Mouse (Mus musculus): ENCODE results near the gene Msh4. TPM values are rescaled to one million over a fixed set of nuclear protein-coding genes. Genes with fewer than 3 reads are reported as not detected.
"Not testable (repeated sequence)": the region's sequence is repeated elsewhere in the genome, so short reads cannot be mapped to it uniquely, and the experiment has no call there.

Msh4 gene
- total RNA-seq, 2 experiments from 2014 or later, result not detected

DNA sequence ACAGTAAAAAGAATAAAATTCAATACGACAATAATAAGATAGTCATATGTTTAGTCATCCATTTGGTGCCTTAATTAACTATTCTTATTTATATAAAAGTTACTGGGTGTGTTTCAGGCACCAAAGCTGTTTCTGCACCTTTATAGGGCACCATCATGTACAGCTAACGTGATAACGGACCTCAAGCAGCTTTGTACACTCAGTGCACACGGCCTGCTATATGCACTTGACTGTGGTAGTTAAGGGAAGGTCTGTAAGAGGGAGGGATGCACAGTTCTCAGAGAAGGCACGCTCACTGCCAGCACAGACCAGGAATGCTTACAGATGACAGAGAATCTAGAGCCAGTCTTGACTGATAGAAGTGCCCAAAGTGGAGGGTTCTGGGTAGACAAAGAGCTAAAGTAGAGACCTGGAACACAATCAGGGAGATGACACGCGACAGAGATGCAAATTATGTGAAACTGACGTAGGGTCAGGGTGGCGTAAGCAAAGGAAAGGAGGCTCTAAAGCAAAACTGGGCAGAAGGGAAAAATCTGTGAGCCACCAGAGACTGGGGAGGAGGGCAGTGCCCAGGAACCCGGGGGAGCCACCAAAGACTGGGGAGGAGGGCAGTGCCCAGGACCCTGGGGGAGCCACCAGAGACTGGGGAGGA is 47.5 kb downstream of the Msh4 start:
- no peak for ATAC-seq (replicated peaks; ENCODE audit: poor library complexity, severe bottlenecking)

DNA sequence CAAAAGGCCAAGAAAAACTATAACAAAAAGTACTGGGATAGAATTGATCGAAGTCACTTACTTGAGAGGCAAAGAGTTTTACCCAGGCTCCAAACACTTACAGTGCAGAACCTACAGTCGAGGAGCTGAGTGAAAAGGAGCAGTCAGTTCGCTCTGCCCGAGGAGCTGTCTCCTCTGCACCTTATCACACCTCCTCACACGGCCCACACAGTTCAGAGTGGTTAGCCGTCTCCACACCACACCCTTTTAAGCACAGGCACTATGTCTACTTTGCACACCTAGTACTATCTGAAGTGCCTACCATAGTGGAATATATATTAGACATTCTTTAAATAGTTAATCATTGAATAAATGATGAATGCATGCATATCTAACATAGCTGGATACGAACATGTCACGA is 53.7 kb downstream of the Msh4 start:
- ATAC-seq (replicated peaks; ENCODE audit: poor library complexity, severe bottlenecking), result no peak

DNA sequence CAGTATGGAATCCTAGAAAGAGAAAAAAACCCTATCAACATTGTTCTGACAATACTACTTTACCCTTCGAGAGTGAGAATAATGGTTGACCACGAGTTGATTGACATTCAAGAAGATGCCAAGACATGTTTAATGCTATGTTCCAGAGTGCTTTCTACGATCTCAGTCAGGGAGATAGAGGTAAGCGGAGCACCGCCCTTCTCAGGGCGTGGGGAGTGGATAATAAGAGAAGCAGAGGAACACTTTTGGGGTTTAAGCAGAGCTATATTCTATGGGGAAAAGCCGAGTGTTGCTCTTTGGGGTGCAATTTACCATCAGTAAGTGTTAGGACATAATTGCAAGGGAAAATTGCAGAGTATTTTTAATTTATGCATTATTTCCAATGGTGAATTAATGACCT is 55.2 kb downstream of the Msh4 start:
- ATAC-seq (replicated peaks; ENCODE audit: poor library complexity, severe bottlenecking), result no peak

DNA sequence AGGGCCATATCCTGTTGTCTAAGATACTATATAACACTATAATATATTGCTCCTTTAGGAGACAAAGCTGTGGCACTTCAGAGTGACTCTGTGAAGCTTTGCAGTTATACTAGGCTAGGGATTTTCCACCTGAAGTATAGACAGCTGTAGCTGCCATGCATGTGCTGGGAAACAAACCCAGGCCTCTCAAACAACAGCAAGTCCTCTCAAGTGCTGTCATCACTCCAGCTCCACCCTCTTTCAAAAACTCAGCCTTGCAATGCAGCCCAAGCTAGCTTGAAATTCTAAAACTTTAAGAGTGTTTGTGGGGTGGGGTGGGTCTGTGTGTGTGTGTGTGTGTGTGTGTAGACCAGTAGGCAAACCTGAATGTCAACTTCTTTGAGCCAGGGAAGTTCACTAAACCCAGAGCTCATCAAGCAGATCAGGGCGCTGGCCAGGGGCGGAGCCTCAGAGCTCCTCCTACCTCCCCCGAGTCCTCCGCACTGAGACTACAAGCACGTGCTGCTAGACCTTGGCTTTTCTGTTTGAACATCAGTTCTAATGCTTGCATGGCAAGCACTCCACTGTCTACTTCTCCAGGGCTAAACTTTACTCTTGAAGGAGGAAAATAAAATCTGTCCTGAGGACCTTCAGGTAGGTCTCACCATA is 56.4 kb downstream of the Msh4 start:
- ATAC-seq (replicated peaks; ENCODE audit: poor library complexity, severe bottlenecking), result peak; percentile 81

DNA sequence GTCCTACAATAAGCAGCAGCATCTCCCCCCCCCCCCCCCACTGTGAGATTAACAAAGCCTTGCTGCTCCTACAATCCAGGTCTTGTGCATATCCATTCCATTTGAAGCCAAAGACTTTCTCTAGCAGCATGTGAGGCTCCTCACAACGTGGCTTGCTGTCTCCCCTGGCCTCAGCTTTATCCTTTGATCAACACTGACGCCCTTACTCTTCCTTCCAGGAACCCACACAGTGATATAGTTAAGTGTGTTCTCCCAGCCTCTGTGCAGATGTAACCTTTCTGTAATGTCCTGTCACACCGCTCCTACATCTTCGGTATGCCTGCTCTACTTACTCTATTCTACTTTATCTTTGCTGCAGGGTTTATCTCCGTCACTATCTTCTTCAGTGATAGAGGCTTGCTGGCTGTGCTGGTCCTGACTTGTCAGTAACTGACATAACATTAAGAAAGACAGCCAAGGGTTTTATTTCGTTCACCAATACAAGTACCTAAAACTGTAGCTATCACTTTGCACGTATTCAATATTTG is 58.7 kb downstream of the Msh4 start:
- no peak for ATAC-seq (replicated peaks; ENCODE audit: poor library complexity, severe bottlenecking)

DNA sequence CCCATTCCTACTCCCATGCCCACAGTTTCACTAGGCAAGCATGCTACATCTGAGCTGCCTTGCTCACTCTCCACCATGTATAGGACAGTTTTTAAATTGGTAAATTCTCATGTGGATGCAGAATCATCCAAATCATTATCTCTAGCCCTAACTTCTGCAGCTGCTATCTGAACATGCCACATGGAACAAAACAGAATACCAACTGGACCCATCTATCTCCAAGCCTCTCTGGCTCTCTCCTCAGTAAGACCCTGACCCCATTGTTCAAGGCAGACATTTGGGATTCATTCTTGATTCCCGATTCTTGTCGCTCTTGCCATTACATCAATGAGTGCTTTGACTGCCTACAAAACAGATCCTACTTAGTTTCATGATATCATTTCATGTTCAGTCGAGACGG is 59.8 kb downstream of the Msh4 start:
- ATAC-seq (replicated peaks; ENCODE audit: poor library complexity, severe bottlenecking), result no peak

DNA sequence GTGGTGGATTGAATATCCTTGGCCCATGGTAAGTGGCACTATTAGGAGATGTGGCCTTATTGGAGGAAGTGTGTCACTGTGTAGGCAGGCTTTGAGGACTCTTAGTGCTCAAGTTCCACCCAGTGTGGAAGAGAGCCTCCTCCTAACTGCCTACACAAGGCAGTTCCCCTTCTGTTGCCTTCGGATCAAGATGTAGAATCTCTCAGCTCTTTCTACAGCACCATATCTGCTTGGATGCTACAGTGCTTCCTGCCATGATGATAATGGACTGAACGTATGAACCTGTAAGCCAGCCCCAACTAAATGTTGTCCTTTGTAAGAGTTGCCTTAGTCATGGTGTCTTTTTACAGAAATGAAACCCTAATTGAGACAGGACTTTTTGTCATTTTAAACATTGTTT is 60.4 kb downstream of the Msh4 start:
- no peak for ATAC-seq (replicated peaks; ENCODE audit: poor library complexity, severe bottlenecking)

DNA sequence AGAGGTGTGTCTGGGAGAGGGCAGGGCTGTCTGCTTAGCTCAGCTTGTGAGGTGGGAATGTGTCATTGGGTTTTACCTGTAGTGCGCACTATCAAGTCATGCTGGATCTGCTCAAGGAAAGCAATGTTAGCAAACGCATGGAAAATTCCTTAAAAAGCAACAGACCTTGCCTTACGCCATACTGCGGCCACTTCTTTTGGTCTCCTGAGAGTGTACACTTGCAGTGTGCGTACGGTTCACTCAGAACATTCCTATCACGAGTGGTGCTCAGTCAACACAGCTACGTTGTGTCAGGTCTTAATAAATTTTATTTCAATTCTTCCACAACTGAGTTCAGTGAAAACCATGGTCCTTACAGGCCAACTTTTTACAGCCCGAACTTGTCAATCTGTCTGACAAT is 61.2 kb downstream of the Msh4 start:
- no peak for ATAC-seq (replicated peaks; ENCODE audit: poor library complexity, severe bottlenecking)

DNA sequence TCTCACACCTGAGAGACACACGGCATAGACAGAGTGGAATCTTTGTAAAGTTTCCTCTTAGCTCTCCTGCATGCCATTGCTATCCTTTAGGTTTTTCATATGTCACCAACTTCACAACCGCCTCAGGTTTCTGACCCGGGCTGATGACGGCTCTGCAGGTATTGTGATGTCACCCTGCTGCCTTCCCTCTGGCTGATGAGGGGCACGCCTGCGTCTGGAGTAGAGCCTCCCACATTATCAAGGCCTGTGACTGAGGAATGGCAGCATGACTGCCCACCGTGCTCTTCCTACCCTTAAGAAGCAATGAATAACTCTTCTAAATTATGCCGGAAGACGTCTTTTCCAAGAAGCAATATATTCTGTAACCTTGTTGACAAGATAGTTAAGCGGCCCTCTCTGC is 61.9 kb downstream of the Msh4 start, which contains the start of gene Asb17:
Gene Asb17, plus strand, starts transcription at position 180 of the 400 bp plus-strand sequence.
- ATAC-seq (replicated peaks; ENCODE audit: poor library complexity, severe bottlenecking), result no peak

DNA sequence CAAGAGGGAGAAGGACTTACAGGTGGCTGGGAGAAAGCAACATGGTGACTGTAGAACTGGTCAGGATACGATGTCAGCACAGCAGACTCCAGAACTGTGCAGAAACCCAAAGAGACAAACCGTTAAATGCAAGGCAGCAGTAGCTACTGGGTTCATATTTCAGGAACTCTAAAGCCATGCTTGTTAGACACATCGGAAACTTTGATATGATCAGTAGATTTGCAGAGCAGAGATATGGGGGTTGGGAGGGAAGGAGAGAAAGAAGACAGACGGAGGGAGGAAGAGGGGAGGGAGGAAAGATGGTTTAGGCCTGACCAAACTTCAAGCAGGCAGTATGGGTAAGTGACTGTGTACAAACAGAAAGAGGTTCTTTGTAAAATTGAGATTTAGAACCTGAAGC is 68.3 kb downstream of the Msh4 start:
- ATAC-seq (replicated peaks; ENCODE audit: poor library complexity, severe bottlenecking), result no peak

DNA sequence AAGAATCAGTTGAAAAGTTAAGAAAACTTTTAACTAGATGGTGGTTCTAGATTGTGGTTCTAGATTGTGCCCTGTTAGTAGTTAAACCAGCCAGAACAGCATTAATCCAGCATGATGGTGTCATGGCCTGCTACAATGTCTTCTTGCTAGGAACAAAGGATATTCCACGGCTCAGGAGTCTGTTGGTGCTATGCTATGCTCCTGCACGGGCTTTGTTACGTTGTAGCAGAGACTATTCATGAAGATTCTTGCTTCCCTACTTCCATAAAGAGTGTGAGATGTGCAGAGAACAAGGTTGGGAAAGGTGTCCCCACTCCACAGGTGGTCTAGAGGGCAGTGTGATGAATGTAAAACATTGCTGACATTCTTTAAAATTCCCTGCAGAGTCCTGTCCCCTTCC is 69.6 kb downstream of the Msh4 start:
- no peak for ATAC-seq (replicated peaks; ENCODE audit: poor library complexity, severe bottlenecking)

DNA sequence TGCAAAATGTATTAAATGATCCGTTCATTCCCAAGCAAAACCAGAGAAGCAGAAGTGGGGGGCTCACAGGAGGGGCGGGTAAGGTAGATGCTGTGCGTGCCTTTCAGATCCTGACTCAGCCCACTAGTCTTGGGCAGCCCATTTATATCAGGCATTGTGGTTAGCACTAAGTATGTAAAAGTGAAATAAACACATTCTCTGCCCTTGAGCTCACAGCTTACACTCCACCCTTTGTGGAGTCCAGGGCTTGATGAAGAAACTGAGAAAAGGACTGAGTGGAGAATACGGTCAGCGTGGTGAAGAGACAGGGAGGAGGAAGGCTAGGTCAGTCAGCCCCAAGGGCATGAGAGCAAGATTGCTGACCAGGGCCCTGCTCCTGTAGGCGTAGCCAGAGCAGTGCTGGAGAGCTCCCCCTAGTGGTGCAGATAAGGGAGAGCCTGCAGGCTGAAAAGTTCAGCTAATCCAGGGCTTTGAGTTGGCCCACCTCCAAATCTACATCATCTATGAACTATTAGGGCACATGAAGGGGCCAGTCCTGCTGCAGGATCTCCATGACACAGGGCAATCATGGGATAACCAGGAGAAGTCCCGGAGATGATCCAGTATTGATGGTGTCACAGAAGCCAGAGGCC is 70.4 kb downstream of the Msh4 start:
- ATAC-seq (replicated peaks; ENCODE audit: poor library complexity, severe bottlenecking), result peak; percentile 75

DNA sequence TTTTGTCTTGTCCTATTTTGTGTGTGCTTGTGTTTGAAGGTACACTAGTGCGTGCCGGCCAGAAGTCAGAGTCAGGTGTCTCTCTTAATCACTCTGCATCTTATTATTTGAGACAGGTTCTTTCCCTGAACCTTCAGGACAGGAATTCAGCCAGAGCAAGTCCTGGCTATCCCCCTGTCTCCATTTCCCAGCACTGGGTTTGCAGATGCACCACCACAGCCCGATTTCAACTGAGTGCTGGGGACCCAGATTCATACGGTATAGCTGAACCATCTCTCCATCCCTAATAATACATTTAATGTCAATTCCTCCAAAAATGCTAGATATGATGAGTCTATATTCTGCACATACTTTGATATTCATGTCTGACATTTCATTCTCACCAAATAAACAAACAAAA is 71.9 kb downstream of the Msh4 start:
- no peak for ATAC-seq (replicated peaks; ENCODE audit: poor library complexity, severe bottlenecking)

DNA sequence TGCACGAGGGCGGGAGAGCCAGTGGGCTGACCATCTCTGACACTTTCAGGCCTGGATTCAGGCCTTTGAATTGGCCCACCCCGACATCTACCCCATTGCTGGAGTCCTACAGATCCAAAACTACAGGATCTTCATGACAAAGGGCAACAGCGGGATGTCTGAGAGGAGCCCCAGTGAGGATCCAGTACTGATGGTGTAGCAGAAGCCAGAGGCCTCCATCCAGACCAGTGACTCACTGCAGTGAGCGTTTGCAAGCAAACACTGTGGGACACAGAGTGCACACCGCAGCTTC is 73.3 kb downstream of the Msh4 start:
- no peak for ATAC-seq (replicated peaks; ENCODE audit: poor library complexity, severe bottlenecking)

DNA sequence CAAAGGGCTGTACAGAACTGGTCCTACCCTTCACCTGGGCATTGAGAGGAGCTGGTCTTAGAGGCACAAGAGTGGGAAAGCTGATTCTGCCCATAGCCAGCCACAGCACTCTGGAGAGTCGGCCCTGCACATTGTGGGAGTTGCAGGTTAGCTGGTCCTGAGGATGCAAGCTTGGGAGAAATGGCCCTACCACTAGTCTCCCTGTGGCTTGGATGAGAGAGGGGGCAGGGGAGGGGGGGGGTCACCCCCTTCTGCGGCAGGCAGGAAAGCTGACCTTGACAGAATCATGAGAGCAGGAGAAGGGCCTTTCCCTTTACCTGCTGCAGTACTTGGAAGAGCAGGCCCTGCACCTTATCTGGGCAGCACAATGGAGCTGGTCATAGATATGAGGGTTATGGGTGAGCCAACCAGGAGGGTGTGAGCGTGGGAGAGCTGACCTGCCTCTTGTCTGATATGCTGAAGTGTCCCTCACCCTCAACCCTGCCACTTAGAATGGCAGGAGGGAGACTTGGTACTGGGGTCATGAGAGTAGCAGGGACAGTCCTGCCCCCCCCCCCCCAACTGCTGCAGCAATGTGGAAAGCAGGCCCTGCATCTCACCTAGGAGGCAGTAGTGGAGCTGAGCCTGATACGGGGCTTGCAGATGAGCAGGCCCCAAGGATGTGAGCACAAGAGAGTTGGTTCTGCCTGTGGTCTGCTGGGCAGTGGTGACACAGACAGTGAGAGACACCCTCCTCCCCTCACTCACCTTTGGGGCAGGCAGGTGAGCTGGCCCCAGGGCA is 73.9 kb downstream of the Msh4 start:
- no peak for ATAC-seq (replicated peaks; ENCODE audit: poor library complexity, severe bottlenecking)

DNA sequence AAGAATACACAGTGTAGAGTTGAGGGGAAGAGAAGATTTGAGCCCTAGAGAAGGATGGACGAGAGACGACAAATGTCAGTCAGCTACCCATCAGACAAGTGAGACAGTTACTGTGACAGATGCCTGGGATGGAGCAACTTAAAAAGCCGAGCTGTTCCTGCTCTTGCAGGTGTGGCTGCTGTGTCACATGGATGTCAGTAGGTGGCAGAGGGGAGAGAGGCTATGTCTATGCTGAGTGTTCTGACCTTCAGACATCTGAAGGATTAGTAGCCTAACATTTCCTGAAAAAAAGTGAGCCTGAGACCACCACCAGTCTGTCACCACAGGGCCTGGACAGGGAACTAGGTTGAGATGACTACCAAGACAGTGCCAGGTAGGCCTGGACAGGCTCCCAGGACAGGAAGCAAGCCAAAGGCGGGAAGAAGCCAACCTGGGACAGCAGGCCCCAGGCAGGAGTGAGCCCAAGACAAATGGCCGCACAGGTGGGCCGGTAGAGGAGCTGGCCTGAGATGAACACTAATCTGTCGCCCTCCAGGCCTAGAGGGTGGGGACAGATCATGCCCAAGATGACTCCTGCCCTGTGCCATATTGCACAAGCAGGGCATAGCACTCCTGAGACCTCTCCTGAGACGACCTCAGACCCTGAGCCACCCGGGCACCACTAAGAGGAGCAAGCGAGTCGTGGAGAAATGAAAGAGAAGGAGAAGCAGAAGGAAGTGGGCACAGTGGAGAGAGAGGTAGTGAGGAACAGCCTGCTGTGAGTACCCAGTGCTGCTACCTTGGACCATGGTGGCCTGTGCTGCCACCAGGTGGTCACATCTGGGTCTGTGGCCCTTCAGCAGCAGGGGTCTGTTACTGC is 74.7 kb downstream of the Msh4 start:
- peak; percentile 87 for ATAC-seq (replicated peaks; ENCODE audit: poor library complexity, severe bottlenecking)

DNA sequence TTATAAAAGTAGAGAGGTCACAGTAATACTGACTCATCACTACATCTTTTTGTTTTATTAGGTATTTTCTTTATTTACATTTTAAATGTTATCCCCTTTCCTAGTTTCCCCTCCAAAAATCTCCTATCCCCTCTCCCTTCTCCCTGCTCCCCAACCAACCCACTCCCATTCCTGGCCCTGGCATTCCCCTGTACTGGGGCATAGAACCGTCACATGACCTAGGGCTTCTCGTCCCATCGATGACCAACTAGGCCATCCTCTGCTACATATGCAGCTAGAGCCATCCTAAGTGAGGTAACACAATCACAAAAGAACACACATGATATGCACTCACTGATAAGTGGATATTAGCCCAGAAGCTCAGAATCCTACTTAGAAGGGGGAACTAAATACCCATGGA is 76.2 kb downstream of the Msh4 start:
- not testable (repeated sequence) for ATAC-seq (replicated peaks; ENCODE audit: poor library complexity, severe bottlenecking)

DNA sequence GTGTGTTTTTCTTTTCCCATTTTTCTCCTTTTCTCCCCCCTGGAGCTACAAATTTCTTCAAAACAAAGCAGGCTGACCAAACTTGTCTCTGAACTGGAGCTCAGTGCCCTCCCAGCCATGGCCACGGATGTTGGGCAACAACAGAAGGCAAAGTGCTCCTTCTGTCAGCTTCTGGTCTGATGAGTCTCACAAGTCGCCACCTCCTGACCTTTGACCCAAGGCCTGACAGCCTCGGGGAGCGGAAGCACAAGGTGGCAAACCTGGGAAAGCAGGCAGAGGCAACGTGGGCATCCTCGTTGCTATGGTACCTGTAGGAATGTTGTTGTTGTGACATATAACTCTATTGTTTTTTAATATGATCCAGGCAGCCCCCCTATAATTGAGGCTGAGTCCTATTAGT is 79.3 kb downstream of the Msh4 start:
- no peak for ATAC-seq (replicated peaks; ENCODE audit: poor library complexity, severe bottlenecking)

DNA sequence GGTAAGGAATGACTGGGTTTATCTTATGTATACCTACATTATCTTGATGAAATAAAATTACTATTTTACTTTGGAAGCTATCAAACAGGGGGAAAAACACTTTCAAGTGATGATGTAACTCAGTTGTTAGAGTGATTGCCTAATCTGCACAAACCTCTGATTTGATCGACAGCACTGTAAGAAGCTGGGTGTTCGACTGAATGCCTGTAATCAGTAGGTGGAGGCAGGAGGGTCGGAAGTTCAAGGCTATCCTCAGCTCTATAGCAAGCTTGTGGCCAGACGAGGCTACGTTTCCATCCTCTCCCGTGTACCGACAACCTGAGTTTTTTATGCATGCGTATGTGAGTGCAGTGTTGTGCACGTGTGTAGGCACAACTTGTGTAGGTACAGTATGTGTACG is 80.7 kb downstream of the Msh4 start:
- peak; percentile 40 for ATAC-seq (replicated peaks; ENCODE audit: poor library complexity, severe bottlenecking)
